ENCODE assay signal across 32 mouse cellular contexts in the genomic region with DNA sequence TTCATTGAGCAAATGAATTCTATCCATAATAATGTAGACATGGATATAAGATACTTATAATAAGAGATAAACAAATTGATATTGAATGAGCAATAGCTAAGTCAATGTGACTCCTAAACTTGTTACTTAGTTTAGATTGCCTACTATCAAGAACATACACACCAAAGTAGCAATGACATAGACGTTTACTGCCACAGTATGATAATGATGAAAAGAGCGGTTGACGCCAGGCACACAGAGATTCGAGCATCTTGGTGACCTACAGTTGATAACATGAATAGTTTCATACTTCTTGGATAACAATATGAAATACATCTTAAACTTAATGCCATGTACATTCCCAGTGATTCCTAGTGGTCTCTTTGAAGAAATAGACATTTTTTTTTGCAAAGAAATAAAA. TPM values are rescaled to one million over a fixed set of nuclear protein-coding genes. Genes with fewer than 3 reads are reported as not detected.
DNase-seq lines count a peak whose midpoint lies in the region; ATAC-seq and TF ChIP-seq lines count a peak whose summit lies in the region.
"Had no signal": no experiment of that assay in that cellular context is flagged by ENCODE, and none has a peak within 500 bp of the region (broad histone marks: within the 10 kb centered on the region; RNA-seq: fewer than 3 reads in every experiment).

No protein-coding gene starts in this region.

- H3K27me3 ChIP-seq in liver, embryonic 15.5 days = 0 out of 2 replicates have a peak, but pooled peaks cover 3% of the 10 kb centered on the region
- no peaks in the 10 kb centered on the region for H3K27me3 ChIP-seq in lung, postnatal 0 days (replicated peaks; ENCODE audit: insufficient read depth, low read length)
- H3K27me3 ChIP-seq: embryonic facial prominence, embryonic 15.5 days; heart, embryonic 15.5 days; kidney, embryonic 15.5 days; megakaryocyte, embryonic 14.5 days; midbrain, embryonic 13.5 days; neural tube, embryonic 15.5 days had no signal

- no peak overlapping the region for H3K4me2 ChIP-seq in liver, embryonic 15.5 days
- H3K4me2 ChIP-seq in lung, postnatal 0 days (replicated peaks; ENCODE audit: low read depth, low read length) = no peak overlapping the region
- H3K4me2 ChIP-seq: embryonic facial prominence, embryonic 15.5 days; heart, embryonic 15.5 days; kidney, embryonic 15.5 days; lung, embryonic 14.5 days; midbrain, embryonic 13.5 days; neural tube, embryonic 15.5 days had no signal

- 35% methylated on average over 4 of the region's 4 CpGs for WGBS in liver, embryonic 15.5 days (ENCODE audit: insufficient replicate concordance)
- WGBS in lung, postnatal 0 days = 81% methylated on average over 4 of the region's 4 CpGs

- H3K27ac ChIP-seq in liver, embryonic 15.5 days (replicated peaks) = no peak overlapping the region
- H3K27ac ChIP-seq in lung, postnatal 0 days (ENCODE audit: low read length) = no peak overlapping the region
- no peak overlapping the region for H3K27ac ChIP-seq in layer of hippocampus, adult 2 months
- H3K27ac ChIP-seq: embryonic facial prominence, embryonic 10.5 days; embryonic facial prominence, embryonic 15.5 days; heart, embryonic 10.5 days; heart, embryonic 15.5 days; kidney, embryonic 15.5 days; midbrain, embryonic 13.5 days; neural tube, embryonic 15.5 days had no signal

- peaks cover 8% of the 10 kb centered on the region for H3K4me1 ChIP-seq in liver, embryonic 15.5 days (replicated peaks)
- no peaks in the 10 kb centered on the region for H3K4me1 ChIP-seq in lung, postnatal 0 days (ENCODE audit: insufficient read depth, low read depth, low read length)
- H3K4me1 ChIP-seq: embryonic facial prominence, embryonic 10.5 days; embryonic facial prominence, embryonic 15.5 days; heart, embryonic 10.5 days; heart, embryonic 15.5 days; kidney, embryonic 15.5 days; megakaryocyte, embryonic 14.5 days; midbrain, embryonic 13.5 days; neural tube, embryonic 15.5 days had no signal

- H3K9ac ChIP-seq in liver, embryonic 15.5 days = no peak overlapping the region
- no peak overlapping the region for H3K9ac ChIP-seq in lung, postnatal 0 days (replicated peaks; ENCODE audit: low read depth)
- H3K9ac ChIP-seq: embryonic facial prominence, embryonic 15.5 days; heart, embryonic 15.5 days; kidney, embryonic 15.5 days; lung, embryonic 14.5 days; midbrain, embryonic 13.5 days; neural tube, embryonic 15.5 days had no signal

- DNase-seq in c-Kit-positive CD71-positive TER-119-positive erythroid progenitor cells, embryonic 14.5 days (ENCODE audit: low spot score) = peak; percentile 55
- DNase-seq in liver = peak; percentile 59
- DNase-seq in right cerebral cortex, adult 18-20 months = no peak
- no peak for DNase-seq in lung, postnatal 0 days (ENCODE audit: low spot score)
- DNase-seq in kidney, postnatal 10 days = no peak
- DNase-seq in layer of hippocampus, adult 2 months (ENCODE audit: low spot score in 2 of 2) = no peak
- DNase-seq: adrenal gland, adult 2 months; adrenal gland, postnatal 36 days; cerebellum, adult 11 months; cerebellum, adult 9-11 months; gastrocnemius, postnatal 14 days; kidney, adult 18-20 months; kidney, postnatal 36 days; left cerebral cortex, postnatal 4 days; lung, embryonic 14.5 days; lung, postnatal 36 days; retina, postnatal 1 day; right cerebral cortex, postnatal 25 days; thymus, adult 18-20 months; thymus, postnatal 36 days had no signal

- ATAC-seq in liver, embryonic 15.5 days (ENCODE audit: insufficient read depth) = peak; percentile 99
- ATAC-seq in lung, postnatal 0 days = no peak
- ATAC-seq: CD4-positive, CD25-positive, alpha-beta regulatory T cell, adult 4 months; forebrain, embryonic 14.5 days; hindbrain, embryonic 16.5 days; midbrain, embryonic 13.5 days had no signal

- H3K9me3 ChIP-seq in liver, embryonic 15.5 days (replicated peaks) = no peaks in the 10 kb centered on the region
- no peaks in the 10 kb centered on the region for H3K9me3 ChIP-seq in lung, postnatal 0 days (ENCODE audit: low read length)
- H3K9me3 ChIP-seq: embryonic facial prominence, embryonic 10.5 days; embryonic facial prominence, embryonic 15.5 days; heart, embryonic 10.5 days; heart, embryonic 15.5 days; kidney, embryonic 15.5 days; megakaryocyte, embryonic 14.5 days; midbrain, embryonic 13.5 days; neural tube, embryonic 15.5 days had no signal

- TF ChIP-seq CTCF in lung, postnatal 0 days (IDR thresholded peaks at IDR 0.05) = no peak
- TF ChIP-seq CTCF in layer of hippocampus, adult 2 months (conservative IDR thresholded peaks at IDR 0.05) = no peak

- no peaks in the 10 kb centered on the region for H3K36me3 ChIP-seq in liver, embryonic 15.5 days (replicated peaks)
- H3K36me3 ChIP-seq in lung, postnatal 0 days (ENCODE audit: insufficient read depth, low read length) = no peaks in the 10 kb centered on the region
- H3K36me3 ChIP-seq: embryonic facial prominence, embryonic 10.5 days; embryonic facial prominence, embryonic 15.5 days; heart, embryonic 10.5 days; heart, embryonic 15.5 days; kidney, embryonic 15.5 days; midbrain, embryonic 13.5 days; neural tube, embryonic 15.5 days had no signal

- no peak for TF ChIP-seq EP300 in lung, postnatal 0 days (IDR thresholded peaks at IDR 0.05)

- H3K4me3 ChIP-seq in liver, embryonic 15.5 days (replicated peaks) = no peak overlapping the region
- H3K4me3 ChIP-seq in lung, postnatal 0 days (ENCODE audit: low read depth, low read length) = no peak overlapping the region
- no peak overlapping the region for H3K4me3 ChIP-seq in layer of hippocampus, adult 2 months
- H3K4me3 ChIP-seq: embryonic facial prominence, embryonic 10.5 days; embryonic facial prominence, embryonic 15.5 days; heart, embryonic 10.5 days; heart, embryonic 15.5 days; kidney, embryonic 15.5 days; megakaryocyte, embryonic 14.5 days; midbrain, embryonic 13.5 days; neural tube, embryonic 15.5 days had no signal

RNA-seq across cellular contexts. Expression of gene Tbc1d2b, which starts 55.9 kb away (rescaled TPM):
- 7.7 and 9.1 TPM in 2 replicates for polyA plus RNA-seq in liver, embryonic 15.5 days (2015; fragmentation: Nextera tagmentation; extraction: Ambion mirVana)
- 9.5 and 11.0 TPM in 2 replicates for polyA plus RNA-seq in lung, postnatal 0 days (2015; fragmentation: Nextera tagmentation; extraction: Ambion mirVana)
- total RNA-seq in layer of hippocampus, adult 2 months (2021) = 1 to 10 TPM; 9.5 to 9.7 TPM

Comparison
In these comparisons a context has a peak if more than half of its experiments do, and no peak if none do; other contexts are left out.
1. DNase-seq: peak in c-Kit-positive CD71-positive TER-119-positive erythroid progenitor cells, embryonic 14.5 days (single experiment) and liver (single experiment); none in right cerebral cortex, adult 18-20 months (single experiment), lung, postnatal 0 days (single experiment), kidney, postnatal 10 days (single experiment) and layer of hippocampus, adult 2 months (0 of 2).